Mouse (Mus musculus) kidney, postnatal 0 days (tissue): ENCODE data around the gene Kcnc1. TPM values are rescaled to one million over a fixed set of nuclear protein-coding genes. Genes with fewer than 3 reads are reported as not detected.
A peak's percentile ranks its signal among the peaks of the same experiment; 100 is the strongest.

Experiments used
- ATAC-seq: fragments of 200-750 bp; cut with Nextera tagmentation; replicated peaks from 2 replicates; pipeline ENCODE4 v1.8.0; 2017; ENCODE audit warnings: low read depth, moderate number of reproducible peaks, moderate TSS enrichment, moderate library complexity; ENCODE audit not compliant: low FRiP score
- DNase-seq: peaks from one replicate; pipeline ENCODE4 v3.0.0-alpha.2; 2016; ENCODE audit warnings: low spot score
- H3K27ac ChIP-seq: fragments of 300-500 bp; sonication (generic); 2 replicates; pipeline ENCODE4 v1.5.1; 2014; ENCODE audit warnings: mild to moderate bottlenecking
- H3K27me3 ChIP-seq: fragments of 300-500 bp; sonication (generic); 2 replicates; pipeline ENCODE4 v1.6.1; 2014; ENCODE audit warnings: low read length, mixed read lengths; ENCODE audit not compliant: insufficient read depth
- H3K36me3 ChIP-seq: fragments of 300-500 bp; sonication (generic); 2 replicates; pipeline ENCODE4 v1.6.1; 2014; ENCODE audit warnings: low read length, mixed read lengths; ENCODE audit not compliant: insufficient read depth
- H3K4me1 ChIP-seq: fragments of 300-500 bp; sonication (generic); replicated peaks from 2 replicates; pipeline ENCODE4 v1.6.1; 2014; ENCODE audit warnings: antibody characterized with exemption, low read length, mixed read lengths; ENCODE audit not compliant: insufficient read depth
- H3K4me2 ChIP-seq: fragments of 300-500 bp; sonication (generic); 2 replicates; pipeline ENCODE4 v1.6.1; 2014; ENCODE audit warnings: mild to moderate bottlenecking, low read length, moderate library complexity, mixed read lengths
- H3K4me3 ChIP-seq: fragments of 300-500 bp; sonication (generic); replicated peaks from 2 replicates; pipeline ENCODE4 v1.5.1; 2014; ENCODE audit warnings: low read depth, low read length
- H3K9ac ChIP-seq: fragments of 300-500 bp; sonication (generic); 2 replicates; pipeline ENCODE4 v1.6.1; 2014; ENCODE audit warnings: low read depth, low read length
- H3K9me3 ChIP-seq: fragments of 300-500 bp; sonication (generic); replicated peaks from 2 replicates; pipeline ENCODE4 v1.6.1; 2016; ENCODE audit warnings: low read length, inconsistent platforms, mixed read lengths
- CTCF ChIP-seq: IDR thresholded peaks from 2 replicates; pipeline ENCODE4 v1.5.1; 2016; ENCODE audit warnings: antibody characterized with exemption, low read depth, mild to moderate bottlenecking, moderate library complexity
- WGBS: fragments of 180-500 bp; shearing (Covaris S2); extraction: QIAGEN DNeasy Blood & Tissue Kit; methylation state at CpG from one replicate; pipeline ENCODE4 v1.1.7; 2014; 5-methylcytosine and 5-hydroxymethylcytosine counted together
- polyA plus RNA-seq: library from polyadenylated mRNA; unstranded; fragments of >200 nt; fragmentation: Nextera tagmentation; extraction: Ambion mirVana; gene quantifications from 2 replicates; pipeline ENCODE4 v1.2.1, GENCODE M21; 2015

The Kcnc1 gene
- polyA plus RNA-seq, 1 experiment from 2014 or later: 0.08 TPM

DNA sequence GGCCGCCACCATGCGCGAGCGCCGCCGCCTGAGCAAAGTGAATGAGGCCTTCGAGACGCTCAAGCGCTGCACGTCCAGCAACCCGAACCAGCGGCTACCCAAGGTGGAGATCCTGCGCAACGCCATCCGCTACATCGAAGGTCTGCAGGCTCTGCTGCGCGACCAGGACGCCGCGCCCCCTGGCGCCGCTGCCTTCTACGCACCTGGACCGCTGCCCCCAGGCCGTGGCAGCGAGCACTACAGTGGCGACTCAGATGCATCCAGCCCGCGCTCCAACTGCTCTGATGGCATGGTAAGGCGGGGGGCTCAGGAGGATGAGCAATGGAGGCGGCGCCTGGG, 19.3 kb upstream of the Kcnc1 start:
- no peak for ATAC-seq
- DNase-seq: peak; percentile 42
- H3K4me3 ChIP-seq: no peak overlapping the region
- no peaks in the 10 kb centered on the region for H3K36me3 ChIP-seq
- peak; percentile 59 for TF ChIP-seq CTCF
- no peaks in the 10 kb centered on the region for H3K9me3 ChIP-seq
- H3K27me3 ChIP-seq: peaks cover 47% of the 10 kb centered on the region
- WGBS: 1% methylated on average over 33 of the region's 33 CpGs
- H3K4me2 ChIP-seq: no peak overlapping the region
- no peak overlapping the region for H3K9ac ChIP-seq
- no peak overlapping the region for H3K27ac ChIP-seq
- no peaks in the 10 kb centered on the region for H3K4me1 ChIP-seq

DNA sequence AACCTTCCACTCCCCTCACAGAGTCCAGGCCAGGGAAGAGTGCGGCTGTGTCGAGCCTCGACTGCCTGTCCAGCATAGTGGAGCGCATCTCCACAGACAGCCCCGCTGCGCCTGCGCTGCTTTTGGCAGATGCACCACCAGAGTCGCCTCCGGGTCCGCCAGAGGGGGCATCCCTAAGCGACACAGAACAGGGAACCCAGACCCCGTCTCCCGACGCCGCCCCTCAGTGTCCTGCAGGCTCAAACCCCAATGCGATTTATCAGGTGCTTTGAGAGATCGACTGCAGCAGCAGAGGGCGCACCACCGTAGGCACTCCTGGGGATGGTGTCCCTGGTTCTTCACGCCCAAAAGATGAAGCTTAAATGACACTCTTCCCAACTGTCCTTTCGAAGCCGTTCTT, 18.2 kb upstream of the Kcnc1 start:
- ATAC-seq (no peak), DNase-seq (peak; percentile 18)
- WGBS: 2% methylated on average over 22 of the region's 22 CpGs
- H3K9ac ChIP-seq: no peak overlapping the region
- H3K4me2 ChIP-seq: no peak overlapping the region
- H3K36me3 ChIP-seq: no peaks in the 10 kb centered on the region
- peak; percentile 43; the same call in 1 of the 2 replicates for TF ChIP-seq CTCF
- no peaks in the 10 kb centered on the region for H3K4me1 ChIP-seq
- no peak overlapping the region for H3K4me3 ChIP-seq
- peaks cover 47% of the 10 kb centered on the region for H3K27me3 ChIP-seq
- H3K27ac ChIP-seq: no peak overlapping the region
- H3K9me3 ChIP-seq: no peaks in the 10 kb centered on the region

DNA sequence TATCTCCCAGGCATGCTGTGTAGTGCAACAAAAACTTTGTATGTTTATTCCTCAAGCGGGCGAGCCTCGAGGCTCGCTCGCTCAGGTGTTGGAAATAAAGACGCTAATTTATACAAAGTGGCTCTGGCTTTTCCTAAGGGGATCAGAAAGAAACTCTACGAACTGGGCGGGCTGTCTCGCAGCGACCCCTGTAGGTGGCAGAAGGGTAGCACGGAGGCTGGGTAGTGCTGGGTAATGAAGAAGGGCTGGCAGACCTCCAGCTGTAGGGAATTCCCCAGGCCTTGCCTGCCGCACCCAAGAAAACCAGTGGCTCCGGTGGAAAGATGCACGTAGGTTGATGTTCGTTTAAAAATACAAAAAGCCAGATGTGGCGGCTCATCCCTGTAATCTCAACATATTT, 17.3 kb upstream of the Kcnc1 start:
- WGBS: 8% methylated on average over 16 of the region's 16 CpGs
- no peak for ATAC-seq
- Histone ChIP-seq H3K4me2 (no peak overlapping the region), H3K27ac (no peak overlapping the region), H3K36me3 (no peaks in the 10 kb centered on the region), H3K27me3 (peaks cover 47% of the 10 kb centered on the region), H3K9me3 (no peaks in the 10 kb centered on the region), H3K9ac (no peak overlapping the region), H3K4me3 (no peak overlapping the region), H3K4me1 (no peaks in the 10 kb centered on the region)
- peak; percentile 70 for TF ChIP-seq CTCF
- DNase-seq: peak; percentile 83

DNA sequence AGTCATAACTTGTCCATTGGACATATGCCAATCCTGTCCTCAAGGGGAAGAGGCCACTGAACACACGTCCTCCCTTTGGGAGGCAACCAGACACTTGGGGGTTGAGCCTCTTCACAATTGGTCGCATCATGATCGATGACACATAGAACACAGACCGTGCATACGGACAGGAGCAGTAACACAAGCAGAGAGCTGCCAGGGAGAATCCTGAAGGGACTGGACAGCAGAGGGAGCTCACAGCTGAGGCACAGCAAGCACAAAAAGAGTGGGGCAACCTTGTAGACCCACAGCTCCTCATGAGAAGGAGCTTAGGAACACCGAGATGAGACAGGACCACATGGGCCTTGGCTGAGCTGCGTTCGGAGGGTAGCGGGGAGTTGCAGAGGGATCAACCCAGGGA, 15.7 kb upstream of the Kcnc1 start:
- peaks cover 39% of the 10 kb centered on the region for H3K27me3 ChIP-seq
- no peak overlapping the region for H3K9ac ChIP-seq
- H3K9me3 ChIP-seq: no peaks in the 10 kb centered on the region
- H3K4me2 ChIP-seq: no peak overlapping the region
- H3K36me3 ChIP-seq: no peaks in the 10 kb centered on the region
- ATAC-seq (no peak), DNase-seq (no peak)
- H3K4me1 ChIP-seq: no peaks in the 10 kb centered on the region
- no peak overlapping the region for H3K4me3 ChIP-seq
- H3K27ac ChIP-seq: no peak overlapping the region
- peak; percentile 34; the same call in 1 of the 2 replicates for TF ChIP-seq CTCF
- WGBS: 58% methylated on average over 9 of the region's 9 CpGs

DNA sequence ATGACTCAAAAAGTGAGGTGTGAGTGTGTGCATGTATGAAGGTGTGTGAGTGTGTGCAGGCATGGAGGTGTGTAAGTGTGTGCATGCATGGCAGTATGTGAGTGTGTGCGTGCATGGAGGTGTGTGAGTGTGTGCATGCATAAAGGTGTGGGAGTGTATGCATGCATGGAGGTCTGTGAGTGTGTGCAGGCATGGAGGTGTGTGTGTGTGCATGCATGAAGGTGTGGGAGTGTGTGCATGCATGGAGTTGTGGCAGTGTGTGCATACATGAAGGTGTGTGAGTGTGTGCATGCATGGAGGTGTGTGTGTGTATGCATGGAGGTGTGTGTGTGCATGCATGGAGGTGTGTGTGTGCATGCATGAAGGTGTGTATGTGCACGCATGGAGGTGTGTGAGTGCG, 8.9 kb upstream of the Kcnc1 start:
- H3K9me3 ChIP-seq: no peaks in the 10 kb centered on the region
- WGBS: 81% methylated on average over 3 of the region's 3 CpGs
- no peak overlapping the region for H3K4me3 ChIP-seq
- TF ChIP-seq CTCF: no peak
- peaks cover 3% of the 10 kb centered on the region; the same call in 1 of the 2 replicates for H3K27me3 ChIP-seq
- H3K4me1 ChIP-seq: no peaks in the 10 kb centered on the region
- H3K4me2 ChIP-seq: no peak overlapping the region
- H3K36me3 ChIP-seq: no peaks in the 10 kb centered on the region
- no peak for DNase-seq
- H3K9ac ChIP-seq: no peak overlapping the region
- no peak for ATAC-seq
- no peak overlapping the region for H3K27ac ChIP-seq

DNA sequence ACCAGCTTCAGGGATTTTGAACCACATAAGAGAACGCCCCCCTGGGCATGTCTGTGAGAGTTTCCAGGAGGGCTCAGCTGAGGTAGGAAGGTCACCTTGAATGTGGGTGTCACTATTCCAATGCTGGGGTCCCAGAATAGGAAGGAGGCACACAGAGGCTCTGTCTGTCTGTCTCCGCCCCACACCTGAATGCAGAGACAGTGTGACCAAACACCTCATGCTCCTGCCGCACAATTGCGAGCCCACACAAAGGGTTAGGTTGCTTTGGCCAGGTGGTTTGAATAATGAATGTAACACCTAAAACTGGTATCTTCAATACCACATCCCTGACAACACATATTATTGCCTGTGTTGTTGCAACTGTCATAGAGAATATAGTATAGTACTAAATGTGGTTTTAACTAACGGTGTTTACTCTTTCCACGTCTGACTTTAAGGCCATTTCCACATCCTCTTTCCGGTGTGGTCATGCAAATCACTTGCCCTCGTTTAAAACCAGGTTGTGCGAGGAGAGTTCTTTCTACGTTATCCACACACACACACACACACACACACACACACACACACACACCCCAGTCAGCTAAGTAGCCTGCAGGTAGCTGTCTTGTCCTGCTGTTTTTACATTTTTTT, 6.7 kb upstream of the Kcnc1 start:
- no peak overlapping the region for H3K27ac ChIP-seq
- H3K4me1 ChIP-seq: no peaks in the 10 kb centered on the region
- WGBS: 74% methylated on average over 10 of the region's 10 CpGs
- no peak for DNase-seq
- H3K36me3 ChIP-seq: no peaks in the 10 kb centered on the region
- H3K9me3 ChIP-seq: no peaks in the 10 kb centered on the region
- no peak overlapping the region for H3K4me3 ChIP-seq
- peaks cover 16% of the 10 kb centered on the region; the same call in 1 of the 2 replicates for H3K27me3 ChIP-seq
- no peak overlapping the region for H3K9ac ChIP-seq
- H3K4me2 ChIP-seq: no peak overlapping the region
- ATAC-seq: no peak
- TF ChIP-seq CTCF: no peak

DNA sequence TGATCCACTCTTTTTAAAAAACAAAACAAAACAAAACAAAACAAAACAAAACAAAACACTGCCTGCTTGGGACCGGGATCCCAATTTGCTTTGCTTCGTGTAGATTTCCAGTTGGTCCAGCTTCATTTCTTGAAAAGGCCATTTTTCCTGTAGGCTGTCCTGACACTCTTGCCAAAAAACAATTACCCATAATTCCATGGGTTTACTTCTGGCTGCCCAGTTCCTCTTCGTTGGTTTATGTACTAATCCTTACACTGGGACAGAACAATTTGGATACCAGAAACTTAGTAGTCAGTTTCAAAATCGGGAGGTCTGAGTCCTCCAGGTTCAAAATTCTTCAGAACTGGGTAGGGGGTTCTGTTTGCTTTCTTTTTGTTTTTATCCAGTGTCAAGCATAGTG, 6.1 kb upstream of the Kcnc1 start:
- Histone ChIP-seq H3K27ac (no peak overlapping the region), H3K4me3 (no peak overlapping the region), H3K4me2 (no peak overlapping the region), H3K9ac (no peak overlapping the region), H3K27me3 (peaks cover 22% of the 10 kb centered on the region; the same call in 1 of the 2 replicates), H3K4me1 (no peaks in the 10 kb centered on the region), H3K9me3 (no peaks in the 10 kb centered on the region), H3K36me3 (no peaks in the 10 kb centered on the region)
- no peak for TF ChIP-seq CTCF
- no peak for DNase-seq
- ATAC-seq: no peak
- WGBS: 54% methylated on average over 4 of the region's 4 CpGs
